Mouse (Mus musculus) cerebellum, adult 2 months (tissue): ENCODE results near the gene Dhx29. TPM values are rescaled to one million over a fixed set of nuclear protein-coding genes. Genes with fewer than 3 reads are reported as not detected.
A peak's percentile ranks its signal among the peaks of the same experiment; 100 is the strongest.
"Not testable (repeated sequence)": the region's sequence is repeated elsewhere in the genome, so short reads cannot be mapped to it uniquely, and the experiment has no call there.

Experiments
- DNase-seq, 2 experiments: peaks; one replicate each; pipeline ENCODE4 v3.0.0; 2021
- H3K27ac ChIP-seq: fragments of 200-500 bp; 2 replicates; pipeline ENCODE4 v1.5.1; 2012; ENCODE audit warnings: low read length, control low read depth, inconsistent platforms; ENCODE audit not compliant: insufficient read depth
- H3K27me3 ChIP-seq: fragments of 200-500 bp; 2 replicates; pipeline ENCODE4 v1.6.1; 2012; ENCODE audit warnings: inconsistent platforms, mild to moderate bottlenecking, low read length, moderate library complexity; ENCODE audit not compliant: control insufficient read depth, insufficient read depth
- H3K4me1 ChIP-seq: fragments of 200-500 bp; 2 replicates; pipeline ENCODE4 v1.6.1; 2011; ENCODE audit warnings: low read length; ENCODE audit not compliant: control insufficient read depth, insufficient read depth
- H3K4me3 ChIP-seq: fragments of 200-500 bp; replicated peaks from 2 replicates; pipeline ENCODE3; 2011; ENCODE audit warnings: mild to moderate bottlenecking, low read depth, low read length, control low read depth; ENCODE audit not compliant: insufficient read depth
- CTCF ChIP-seq: fragments of 200-500 bp; IDR thresholded peaks from 2 replicates; pipeline ENCODE4 v1.5.1; 2011; ENCODE audit warnings: low read depth, mild to moderate bottlenecking, control low read depth, low read length, moderate library complexity, borderline replicate concordance; ENCODE audit not compliant: insufficient read depth
- POLR2A ChIP-seq: fragments of 200-500 bp; IDR thresholded peaks from 2 replicates; pipeline ENCODE4 v1.6.1; 2011; ENCODE audit warnings: low read length, control low read depth, borderline replicate concordance; ENCODE audit not compliant: insufficient read depth
- WGBS: fragments of 180-500 bp; shearing (Covaris S2); methylation state at CpG from one replicate; pipeline ENCODE4 v1.1.7; 2018; 5-methylcytosine and 5-hydroxymethylcytosine counted together
- polyA plus RNA-seq: library from polyadenylated mRNA; depleted of rRNA; stranded (reverse); fragments of >200 nt; gene quantifications from 2 replicates; pipeline ENCODE4 v1.2.3, GENCODE M21; 2012; rRNA removed

The Dhx29 gene
- polyA plus RNA-seq, 1 experiment, result 12.9 TPM

- peak; percentile 20 to 45 for DNase-seq
- no peaks in the 10 kb centered on the region for H3K4me1 ChIP-seq
- H3K27me3 ChIP-seq, result peaks cover 5% of the 10 kb centered on the region; the same call in 1 of the 2 replicates
- TF ChIP-seq CTCF (no peak), POLR2A (no peak)
- WGBS, result under 1% methylated on average over 46 of the region's 46 CpGs
- H3K4me3 ChIP-seq, result peak overlapping the region; percentile 28
- no peak overlapping the region for H3K27ac ChIP-seq
Measured at GRCm38 (mm10) chr13:112998427-112999201, 71.4 kb downstream of the Dhx29 start.

- H3K4me3 ChIP-seq, result no peak overlapping the region
Measured at GRCm38 (mm10) chr13:113000090-113000489, 72.8 kb downstream of the Dhx29 start.

DNA sequence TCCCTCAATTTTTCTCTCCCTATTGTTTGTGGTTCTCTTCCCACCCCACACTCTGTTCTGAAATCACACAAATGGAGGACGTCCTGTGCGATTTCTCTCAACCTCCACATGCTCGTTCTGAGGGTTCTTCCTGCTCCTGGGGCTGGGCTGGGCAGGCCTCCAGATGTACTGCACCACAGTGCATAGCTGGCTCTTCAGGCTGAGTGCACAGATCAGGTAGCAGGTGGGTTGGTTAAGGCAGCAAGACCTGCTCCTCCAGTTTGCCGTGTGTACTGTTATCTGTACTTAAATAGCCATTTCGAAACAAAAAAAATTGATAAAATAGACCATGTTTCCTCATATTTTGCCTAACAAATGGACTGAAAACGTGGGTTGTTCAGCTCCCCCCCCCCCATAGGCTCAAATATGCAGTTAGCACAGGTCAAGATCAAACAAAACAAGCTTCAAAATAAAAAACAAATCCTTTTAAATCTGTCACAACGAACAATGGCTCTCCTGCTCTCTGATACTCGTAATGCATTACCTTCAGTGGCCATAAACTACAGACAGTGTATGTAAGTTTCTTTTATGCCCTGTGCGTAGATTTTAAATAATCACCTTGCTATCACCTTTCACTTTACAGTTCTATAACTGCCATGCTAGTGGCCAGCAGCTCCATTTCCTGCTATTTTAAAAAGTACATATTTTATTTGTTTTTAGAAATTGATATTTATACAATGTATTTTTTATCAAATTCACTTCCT is 73.5 kb downstream of the Dhx29 start:
- no peak overlapping the region for H3K4me3 ChIP-seq
- no peaks in the 10 kb centered on the region for H3K4me1 ChIP-seq
- H3K27ac ChIP-seq, result no peak overlapping the region
- TF ChIP-seq POLR2A (no peak), CTCF (no peak)
- H3K27me3 ChIP-seq, result peaks cover 5% of the 10 kb centered on the region; the same call in 1 of the 2 replicates
- DNase-seq, result no peak
- WGBS, result 76% methylated on average over 9 of the region's 9 CpGs

More at GRCm38 (mm10) chr13:113000090-113000489, 72.8 kb downstream of the Dhx29 start:
- TF ChIP-seq CTCF (no peak), POLR2A (no peak)
- Histone ChIP-seq H3K4me1 (no peaks in the 10 kb centered on the region), H3K27me3 (peaks cover 5% of the 10 kb centered on the region; the same call in 1 of the 2 replicates), H3K27ac (no peak overlapping the region)
- DNase-seq, result no peak
- 83% methylated on average over 3 of the region's 3 CpGs for WGBS

DNA sequence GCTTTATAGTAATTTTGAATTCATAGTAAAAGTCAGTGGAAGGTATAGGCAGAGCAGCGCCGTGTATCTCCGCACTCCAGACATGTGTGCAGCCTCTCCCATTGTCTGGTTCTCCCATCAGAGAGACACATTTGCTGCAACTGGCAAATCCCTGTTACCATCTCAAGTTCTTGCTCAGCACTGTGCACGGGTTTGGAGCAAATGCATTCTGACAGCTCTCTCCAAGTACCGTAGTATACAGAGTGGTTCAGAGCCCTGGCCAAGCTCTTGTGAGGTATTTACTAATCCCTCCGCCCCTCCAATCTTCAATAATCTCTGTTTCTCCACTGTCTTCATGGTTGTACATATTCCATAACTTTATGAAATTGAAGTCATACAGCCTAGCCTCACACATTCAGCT is 85.4 kb downstream of the Dhx29 start:
- Histone ChIP-seq H3K4me1 (no peaks in the 10 kb centered on the region), H3K4me3 (no peak overlapping the region), H3K27me3 (no peaks in the 10 kb centered on the region), H3K27ac (no peak overlapping the region)
- WGBS, result 47% methylated on average over 6 of the region's 6 CpGs
- no peak for TF ChIP-seq POLR2A
- TF ChIP-seq CTCF, result no peak
- DNase-seq, result no peak

DNA sequence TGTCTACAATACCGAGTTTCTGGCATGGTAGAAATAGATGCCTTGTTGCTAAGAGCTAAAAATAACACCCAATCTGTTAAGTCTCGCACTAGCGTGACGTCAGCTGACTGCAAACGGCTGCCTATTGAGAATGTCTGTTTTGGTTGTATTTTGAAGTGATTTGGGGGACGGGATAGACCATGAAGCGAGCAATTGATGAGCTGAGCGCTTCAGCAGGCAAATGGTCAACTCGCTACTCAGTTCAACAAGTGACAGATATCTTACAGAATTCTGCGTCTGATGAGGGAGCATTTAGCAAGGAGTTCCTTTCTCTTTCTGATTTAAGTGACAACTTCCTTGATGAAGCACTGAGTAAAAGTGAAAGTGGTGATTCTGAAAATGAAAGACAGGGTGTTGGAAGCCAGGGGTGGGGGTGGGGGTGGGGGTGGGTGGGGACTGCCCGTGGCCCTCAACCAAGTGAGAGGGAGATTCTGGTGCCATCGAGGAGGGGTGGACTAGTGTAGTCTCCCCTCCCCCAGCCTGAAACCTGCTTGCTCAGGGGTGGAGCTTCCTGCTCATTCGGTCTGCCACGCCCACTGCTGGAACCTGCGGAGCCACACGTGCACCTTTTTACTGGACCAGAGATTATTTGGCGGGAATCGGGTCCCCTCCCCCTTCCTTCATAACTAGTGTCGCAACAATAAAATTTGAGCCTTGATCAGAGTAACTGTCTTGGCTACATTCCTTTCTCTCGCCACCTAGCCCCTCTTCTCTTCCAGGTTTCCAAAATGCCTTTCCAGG is 86.1 kb downstream of the Dhx29 start:
- not testable (repeated sequence) for H3K27ac ChIP-seq
- WGBS, result 37% methylated on average over 19 of the region's 20 CpGs

More for the DNA sequence above, 86.1 kb downstream of the Dhx29 start:
- not testable (repeated sequence) for DNase-seq, H3K4me3 ChIP-seq, H3K4me1 ChIP-seq, H3K27me3 ChIP-seq

Other genes starting within 250 kb of the Dhx29 start
- 31.4 and 35.2 TPM in 2 replicates for gene Plpp1, start 126.7 kb upstream of the Dhx29 start, polyA plus RNA-seq
- 47.6 and 48.4 TPM in 2 replicates for gene Mtrex, start 56 bp upstream of the Dhx29 start, polyA plus RNA-seq
- 0.76 and 0.82 TPM in 2 replicates for gene Ccno, start 60.3 kb downstream of the Dhx29 start, polyA plus RNA-seq
- gene Mcidas, start 66.4 kb downstream of the Dhx29 start, polyA plus RNA-seq, result 0.05 and 0.07 TPM in 2 replicates
- 0.14 TPM in 1 of 2 replicates, not detected in the other for gene Cdc20b, start 107.7 kb downstream of the Dhx29 start, polyA plus RNA-seq
- 7.8 and 9.5 TPM in 2 replicates for gene Gpx8, start 119.0 kb downstream of the Dhx29 start, polyA plus RNA-seq
- 0.16 and 0.30 TPM in 2 replicates for gene Gzma, start 173.5 kb downstream of the Dhx29 start, polyA plus RNA-seq